Mouse (Mus musculus) midbrain, embryonic 16.5 days (tissue): ENCODE data around the gene Popdc3. TPM values are rescaled to one million over a fixed set of nuclear protein-coding genes. Genes with fewer than 3 reads are reported as not detected.
"Not testable (repeated sequence)": the region's sequence is repeated elsewhere in the genome, so short reads cannot be mapped to it uniquely, and the experiment has no call there.

Experiments
- ATAC-seq: fragments of 200-750 bp; cut with Nextera tagmentation; 2 replicates; pipeline ENCODE4 v1.8.0; 2017; ENCODE audit warnings: moderate TSS enrichment
- H3K27ac ChIP-seq: fragments of 300-500 bp; sonication (generic); 2 replicates; pipeline ENCODE4 v1.5.1; 2014; ENCODE audit warnings: mild to moderate bottlenecking, low read length, mixed read lengths
- H3K27me3 ChIP-seq: fragments of 300-500 bp; sonication (generic); 2 replicates; pipeline ENCODE4 v1.6.1; 2014; ENCODE audit warnings: low read depth, low read length, mixed read lengths; ENCODE audit not compliant: control insufficient read depth, insufficient read depth
- H3K36me3 ChIP-seq: fragments of 300-500 bp; sonication (generic); 2 replicates; pipeline ENCODE4 v1.6.1; 2014; ENCODE audit warnings: mild to moderate bottlenecking, low read length, moderate library complexity, mixed read lengths; ENCODE audit not compliant: control insufficient read depth, insufficient read depth
- H3K4me1 ChIP-seq: fragments of 300-500 bp; sonication (generic); 2 replicates; pipeline ENCODE4 v1.6.1; 2014; ENCODE audit warnings: mild to moderate bottlenecking, low read length, mixed read lengths; ENCODE audit not compliant: control insufficient read depth, insufficient read depth
- H3K4me2 ChIP-seq: fragments of 300-500 bp; sonication (generic); 2 replicates; pipeline ENCODE4 v1.6.1; 2014; ENCODE audit warnings: mild to moderate bottlenecking, low read length, mixed read lengths
- H3K4me3 ChIP-seq: fragments of 300-500 bp; sonication (generic); 2 replicates; pipeline ENCODE4 v1.5.1; 2014; ENCODE audit warnings: low read depth, mild to moderate bottlenecking, low read length, moderate library complexity, mixed read lengths
- H3K9ac ChIP-seq: fragments of 300-500 bp; sonication (generic); 2 replicates; pipeline ENCODE4 v1.6.1; 2014; ENCODE audit warnings: low read depth, low read length, mixed read lengths
- H3K9me3 ChIP-seq: fragments of 300-500 bp; sonication (generic); replicated peaks from 2 replicates; pipeline ENCODE4 v1.6.1; 2014; ENCODE audit warnings: mild to moderate bottlenecking, low read length, mixed read lengths; ENCODE audit not compliant: control insufficient read depth, poor library complexity, severe bottlenecking
- WGBS: fragments of 180-500 bp; shearing (Covaris S2); extraction: QIAGEN DNeasy Blood & Tissue Kit; methylation state at CpG from one replicate; pipeline ENCODE4 v1.1.7; 2014; 5-methylcytosine and 5-hydroxymethylcytosine counted together
- polyA plus RNA-seq: library from polyadenylated mRNA; unstranded; fragments of >200 nt; fragmentation: Nextera tagmentation; extraction: Ambion mirVana; gene quantifications from 2 replicates; pipeline ENCODE4 v1.2.1, GENCODE M21; 2015

The Popdc3 gene
- polyA plus RNA-seq, 1 experiment from 2014 or later = 2.2 TPM

GRCm38 (mm10) chr10:45292159-45292558 is 114.3 kb downstream of the Popdc3 start:
- ATAC-seq, H3K27ac ChIP-seq, H3K4me1 ChIP-seq, H3K4me2 ChIP-seq, H3K4me3 ChIP-seq, H3K9ac ChIP-seq, H3K27me3 ChIP-seq, H3K36me3 ChIP-seq, H3K9me3 ChIP-seq: not testable (repeated sequence)
- 75% methylated on average over 4 of the region's 4 CpGs for WGBS

GRCm38 (mm10) chr10:45295093-45295492 is 117.2 kb downstream of the Popdc3 start:
- Histone ChIP-seq H3K27me3 (no peaks in the 10 kb centered on the region), H3K4me3 (no peak overlapping the region), H3K9me3 (no peaks in the 10 kb centered on the region), H3K4me2 (no peak overlapping the region), H3K27ac (no peak overlapping the region), H3K36me3 (no peaks in the 10 kb centered on the region), H3K4me1 (no peaks in the 10 kb centered on the region), H3K9ac (no peak overlapping the region)
- 78% methylated on average over 5 of the region's 5 CpGs for WGBS
- no peak for ATAC-seq

GRCm38 (mm10) chr10:45298503-45298902 is 120.6 kb downstream of the Popdc3 start:
- H3K4me3 ChIP-seq = no peak overlapping the region
- no peaks in the 10 kb centered on the region for H3K9me3 ChIP-seq
- 58% methylated on average over 6 of the region's 6 CpGs for WGBS
- ATAC-seq = no peak
- no peaks in the 10 kb centered on the region for H3K27me3 ChIP-seq
- no peak overlapping the region for H3K4me2 ChIP-seq
- H3K27ac ChIP-seq = no peak overlapping the region
- no peaks in the 10 kb centered on the region for H3K36me3 ChIP-seq
- no peak overlapping the region for H3K9ac ChIP-seq
- no peaks in the 10 kb centered on the region for H3K4me1 ChIP-seq

- no peak for ATAC-seq
- H3K27ac ChIP-seq = no peak overlapping the region
These were observed 121.6 kb downstream of the Popdc3 start for GRCm38 (mm10) chr10:45299509-45299908.

GRCm38 (mm10) chr10:45303315-45304036 is 125.6 kb downstream of the Popdc3 start:
- Histone ChIP-seq H3K4me3 (no peak overlapping the region), H3K9me3 (no peaks in the 10 kb centered on the region), H3K27ac (no peak overlapping the region), H3K4me2 (no peak overlapping the region), H3K36me3 (no peaks in the 10 kb centered on the region), H3K4me1 (no peaks in the 10 kb centered on the region), H3K9ac (no peak overlapping the region), H3K27me3 (no peaks in the 10 kb centered on the region)
- WGBS = 72% methylated on average over 14 of the region's 14 CpGs
- ATAC-seq = no peak

More at GRCm38 (mm10) chr10:45299509-45299908, 121.6 kb downstream of the Popdc3 start:
- H3K4me3 ChIP-seq = no peak overlapping the region
- H3K4me1 ChIP-seq = no peaks in the 10 kb centered on the region
- H3K27me3 ChIP-seq = no peaks in the 10 kb centered on the region
- H3K9me3 ChIP-seq = no peaks in the 10 kb centered on the region
- no peak overlapping the region for H3K4me2 ChIP-seq
- no peaks in the 10 kb centered on the region for H3K36me3 ChIP-seq
- WGBS = 91% methylated on average over 4 of the region's 4 CpGs
- no peak overlapping the region for H3K9ac ChIP-seq

- Histone ChIP-seq H3K27me3 (no peaks in the 10 kb centered on the region), H3K27ac (no peak overlapping the region), H3K4me2 (no peak overlapping the region), H3K4me1 (no peaks in the 10 kb centered on the region), H3K4me3 (no peak overlapping the region), H3K36me3 (no peaks in the 10 kb centered on the region), H3K9me3 (no peaks in the 10 kb centered on the region), H3K9ac (no peak overlapping the region)
- ATAC-seq = no peak
- WGBS = 82% methylated on average over 5 of the region's 5 CpGs
These were observed 127.3 kb downstream of the Popdc3 start for GRCm38 (mm10) chr10:45305173-45305572.

GRCm38 (mm10) chr10:45311129-45311528 is 133.2 kb downstream of the Popdc3 start:
- Histone ChIP-seq H3K9me3 (no peaks in the 10 kb centered on the region), H3K4me3 (no peak overlapping the region), H3K27ac (no peak overlapping the region), H3K4me1 (no peaks in the 10 kb centered on the region), H3K4me2 (no peak overlapping the region), H3K36me3 (no peaks in the 10 kb centered on the region), H3K9ac (no peak overlapping the region), H3K27me3 (no peaks in the 10 kb centered on the region)
- ATAC-seq = no peak
- WGBS = 74% methylated on average over 5 of the region's 5 CpGs

- 65% methylated on average over 7 of the region's 7 CpGs for WGBS
- no peaks in the 10 kb centered on the region for H3K27me3 ChIP-seq
- no peak for ATAC-seq
- no peak overlapping the region for H3K4me2 ChIP-seq
- H3K4me1 ChIP-seq = no peaks in the 10 kb centered on the region
- no peaks in the 10 kb centered on the region for H3K9me3 ChIP-seq
- H3K36me3 ChIP-seq = no peaks in the 10 kb centered on the region
- no peak overlapping the region for H3K9ac ChIP-seq
- H3K27ac ChIP-seq = no peak overlapping the region; the same call in 1 of the 2 replicates
- no peak overlapping the region for H3K4me3 ChIP-seq
These were observed 133.7 kb downstream of the Popdc3 start for GRCm38 (mm10) chr10:45311624-45312023.

GRCm38 (mm10) chr10:45314865-45315264 is 137.0 kb downstream of the Popdc3 start:
- Histone ChIP-seq H3K27ac (no peak overlapping the region), H3K36me3 (no peaks in the 10 kb centered on the region), H3K4me2 (no peak overlapping the region), H3K4me1 (no peaks in the 10 kb centered on the region), H3K9ac (no peak overlapping the region), H3K4me3 (no peak overlapping the region), H3K27me3 (no peaks in the 10 kb centered on the region), H3K9me3 (peaks cover 2% of the 10 kb centered on the region; the same call in 1 of the 2 replicates)
- no peak for ATAC-seq
- 93% methylated on average over 16 of the region's 16 CpGs for WGBS
